Mouse (Mus musculus) adrenal gland (tissue): ENCODE measurements at regions not wholly inside any gene's neighbourhood (a gene's known extent, or its start where the extent isn't known, plus 50 kb on each side); places are given as distances from the start of the nearest gene placed in this dataset.

Experiments used
- intact Hi-C: fragments of 180-260 bp; cut with DNase I; formaldehyde crosslinking; loops from one replicate; pipeline ENCODE4 v1.15.1; 2025

DNA sequence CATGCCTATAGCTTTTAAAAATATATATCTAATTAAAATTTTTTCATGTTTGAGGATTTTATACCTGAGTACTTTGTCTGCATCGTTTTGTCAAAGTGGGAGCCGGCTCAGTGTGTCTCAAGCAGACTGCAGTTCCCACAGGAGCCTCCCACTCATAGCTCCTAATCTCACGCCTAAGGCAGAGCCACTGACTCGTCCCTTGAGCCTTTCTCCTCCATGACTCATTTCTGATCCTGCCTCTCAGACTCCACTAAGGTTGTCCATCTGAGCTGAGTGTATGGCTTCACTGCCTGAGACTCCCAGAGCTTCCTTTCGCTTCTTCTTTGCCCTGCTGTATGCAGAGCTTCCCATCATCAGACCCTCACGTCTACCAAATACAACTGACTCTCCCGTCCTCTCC, 98.8 kb downstream of the Efnb2 start:
- intact Hi-C loops = no loop called here

GRCm38 (mm10) chr8:8558050-8558449, 103.0 kb downstream of the Efnb2 start:
- intact Hi-C loops = no loop called here

DNA sequence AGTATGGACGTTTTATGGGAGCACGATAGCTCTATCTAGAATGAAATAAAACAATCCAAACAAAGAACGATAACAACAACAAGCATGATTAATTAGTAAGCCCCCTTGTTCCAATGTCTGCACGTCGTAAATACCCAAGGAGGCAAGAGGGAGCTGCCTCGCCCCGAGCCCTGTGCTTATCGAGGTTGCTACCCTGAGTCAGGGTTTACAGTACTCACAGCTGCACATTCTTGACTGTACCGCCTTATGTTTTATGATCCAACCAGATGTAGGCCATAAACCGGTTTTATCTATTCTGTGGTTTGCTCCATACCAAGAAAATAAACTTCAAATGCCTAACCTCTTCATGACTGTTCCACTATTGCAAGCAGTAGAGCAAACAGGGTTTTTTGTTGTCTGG, 104.9 kb downstream of the Efnb2 start:
- intact Hi-C loops = no loop called here

DNA sequence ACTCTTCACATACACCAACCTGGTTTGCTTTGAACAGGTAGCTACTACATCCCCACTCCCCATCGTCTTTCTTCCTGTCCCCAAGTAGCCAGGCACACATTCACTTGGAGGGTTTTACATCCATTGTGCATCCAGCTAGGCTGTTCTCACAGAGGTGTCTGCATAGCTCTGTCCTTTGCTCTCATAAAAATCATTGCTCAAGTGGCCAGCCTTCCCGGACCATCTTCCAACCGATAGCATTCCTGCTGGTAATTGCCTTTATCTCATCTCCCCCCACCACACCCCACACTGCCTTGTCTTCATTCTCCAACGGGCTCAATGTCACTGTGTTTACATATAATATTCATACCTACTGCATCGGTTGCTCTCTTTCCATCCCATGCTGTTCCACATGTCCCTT, 106.4 kb downstream of the Efnb2 start:
- intact Hi-C loops = no loop called here

DNA sequence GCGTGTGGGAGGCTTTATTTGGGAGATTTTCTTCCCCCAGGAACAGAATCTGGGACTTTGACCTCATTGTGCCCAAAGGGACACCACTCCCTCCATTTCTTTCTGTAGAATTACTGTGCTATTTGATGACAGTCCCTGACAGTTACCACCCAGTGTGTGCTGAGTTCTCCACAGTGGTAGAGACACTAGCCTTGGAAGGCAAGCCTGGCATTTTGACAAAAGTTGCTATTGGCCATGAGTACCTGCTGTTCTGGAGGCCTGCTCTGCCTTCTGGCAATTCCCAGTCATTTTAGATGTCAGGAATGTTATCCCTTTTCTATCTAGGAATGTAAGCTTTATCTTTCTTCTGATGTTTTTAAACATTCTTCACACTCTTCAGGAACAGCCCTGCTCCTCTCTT, 108.3 kb downstream of the Efnb2 start:
- intact Hi-C loops = no loop called here

- intact Hi-C loops = no loop called here
Observed at GRCm38 (mm10) chr8:8536626-8537025, 124.4 kb downstream of the Efnb2 start.

DNA sequence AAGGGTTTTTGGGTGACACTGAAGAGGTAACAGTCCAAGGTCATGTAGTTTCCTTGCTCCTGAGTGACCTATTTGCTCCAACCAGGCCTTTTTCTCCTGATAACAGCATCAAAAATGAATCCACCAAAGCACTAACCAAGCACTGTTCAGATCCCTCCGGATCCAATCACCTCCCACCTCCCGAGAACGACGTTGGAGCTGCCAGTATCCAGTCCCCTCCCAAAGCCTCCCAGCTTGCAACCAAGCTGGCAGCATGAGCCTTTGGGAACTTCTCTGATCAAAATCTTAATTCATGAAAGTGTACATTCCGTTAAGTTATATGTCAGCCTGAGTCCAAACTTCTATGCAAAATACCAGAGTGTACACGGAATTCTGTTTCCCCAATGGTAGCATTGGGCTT, 126.3 kb downstream of the Efnb2 start:
- intact Hi-C loops = no loop called here

DNA sequence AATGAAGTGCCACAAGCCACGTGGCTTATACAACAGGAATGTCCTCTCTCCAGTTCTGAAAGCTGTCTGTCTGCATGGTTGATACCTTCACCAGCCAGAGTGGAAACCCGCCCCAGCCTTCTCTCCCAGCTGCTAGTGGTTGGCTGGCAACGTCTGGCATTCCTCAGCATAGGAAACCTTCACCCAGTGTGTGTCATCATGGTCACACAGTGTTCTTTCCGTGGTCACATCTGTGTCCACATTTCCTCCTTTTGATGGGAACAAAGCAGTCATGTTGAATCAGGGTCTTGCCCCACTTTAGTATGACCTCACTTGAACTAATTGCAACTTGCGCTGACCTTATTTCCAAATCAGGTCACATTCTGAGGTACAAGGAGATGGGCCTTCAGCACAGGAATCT, 128.1 kb downstream of the Efnb2 start:
- intact Hi-C loops = no loop called here

GRCm38 (mm10) chr8:8530540-8530939, 130.5 kb downstream of the Efnb2 start:
- intact Hi-C loops = no loop called here

GRCm38 (mm10) chr8:8521532-8521931, 139.5 kb downstream of the Efnb2 start:
- intact Hi-C loops = no loop called here

- intact Hi-C loops = no loop called here
Observed at GRCm38 (mm10) chr8:8519772-8520191, 141.3 kb downstream of the Efnb2 start.

DNA sequence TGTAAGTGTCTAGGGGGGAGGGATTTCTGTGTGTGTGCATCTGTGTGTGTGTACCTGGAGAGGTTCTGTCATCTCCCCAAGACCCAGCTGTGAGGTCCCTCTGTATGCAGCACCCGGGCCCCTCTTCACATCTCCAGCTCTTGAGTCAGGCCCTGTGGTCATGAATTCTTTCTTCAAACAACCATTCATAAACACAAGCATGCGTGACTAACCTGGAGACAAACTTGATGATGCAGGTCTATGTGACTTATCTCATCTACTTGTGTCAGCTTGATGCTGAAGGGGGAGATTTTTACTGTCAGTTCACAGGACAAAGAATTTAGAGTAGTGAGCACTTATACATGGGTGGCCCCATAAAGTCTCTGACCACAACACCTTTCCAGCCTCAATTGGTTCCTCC, 143.4 kb downstream of the Efnb2 start:
- intact Hi-C loops = no loop called here

DNA sequence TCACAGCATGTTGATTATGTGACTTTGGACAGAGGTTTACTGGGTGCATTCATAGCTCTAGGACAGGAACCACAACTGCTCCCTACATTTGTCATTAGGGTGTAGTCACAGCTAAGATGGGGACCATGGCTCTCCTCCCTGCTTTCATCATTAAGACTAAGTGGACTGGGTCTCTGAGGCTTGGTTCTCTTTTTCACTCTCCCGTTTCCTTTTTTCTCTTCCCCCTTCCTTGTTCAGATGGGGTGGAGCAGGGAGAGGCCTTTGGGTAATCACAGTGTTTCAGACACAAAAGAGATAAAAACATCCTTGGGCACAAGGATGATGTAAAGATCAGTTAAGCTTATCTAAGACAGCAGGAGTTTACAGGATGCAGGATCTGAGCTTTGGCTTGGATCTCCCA, 144.8 kb downstream of the Efnb2 start:
- intact Hi-C loops = no loop called here

DNA sequence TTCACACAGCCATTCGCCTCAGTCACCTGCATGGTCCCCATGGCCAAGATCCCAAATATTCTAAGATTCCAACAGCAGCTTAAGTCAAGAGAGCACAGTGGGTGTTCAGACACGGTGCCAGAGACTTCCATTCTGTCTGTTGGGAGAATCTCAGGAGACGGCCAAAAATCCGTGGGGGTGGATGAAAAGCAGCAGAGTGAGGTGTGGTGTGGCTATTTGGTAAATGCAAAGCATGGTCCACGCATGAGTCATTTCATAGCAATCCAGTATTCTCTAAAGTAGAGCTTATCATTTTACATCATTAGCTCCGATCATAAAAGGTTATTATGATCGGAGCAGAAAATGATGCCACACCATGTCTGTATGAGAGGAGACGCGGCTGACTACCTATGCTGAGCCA, 161.1 kb downstream of the Efnb2 start:
- intact Hi-C loops = no loop called here

GRCm38 (mm10) chr8:8498753-8499152, 162.3 kb downstream of the Efnb2 start:
- intact Hi-C loops = no loop called here

DNA sequence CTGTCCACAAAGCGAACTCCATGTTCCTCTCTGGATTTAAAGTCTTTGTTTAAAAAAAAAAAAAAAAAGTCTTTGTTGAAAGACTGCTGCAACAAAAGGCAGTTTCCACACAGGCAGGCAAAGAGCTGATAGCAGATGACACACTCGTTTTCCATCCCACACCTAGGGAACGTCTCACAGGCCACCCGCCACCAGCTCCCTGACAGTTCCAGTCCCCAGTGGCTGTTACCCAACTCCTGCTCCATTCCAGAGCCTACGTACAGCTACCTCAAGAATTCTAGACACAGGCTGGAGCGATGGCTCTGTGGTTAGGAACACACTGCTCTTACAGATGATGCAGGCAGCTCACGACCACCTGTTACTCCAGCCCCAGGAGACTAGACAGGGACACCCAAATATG, 165.6 kb downstream of the Efnb2 start:
- intact Hi-C loops = no loop called here

DNA sequence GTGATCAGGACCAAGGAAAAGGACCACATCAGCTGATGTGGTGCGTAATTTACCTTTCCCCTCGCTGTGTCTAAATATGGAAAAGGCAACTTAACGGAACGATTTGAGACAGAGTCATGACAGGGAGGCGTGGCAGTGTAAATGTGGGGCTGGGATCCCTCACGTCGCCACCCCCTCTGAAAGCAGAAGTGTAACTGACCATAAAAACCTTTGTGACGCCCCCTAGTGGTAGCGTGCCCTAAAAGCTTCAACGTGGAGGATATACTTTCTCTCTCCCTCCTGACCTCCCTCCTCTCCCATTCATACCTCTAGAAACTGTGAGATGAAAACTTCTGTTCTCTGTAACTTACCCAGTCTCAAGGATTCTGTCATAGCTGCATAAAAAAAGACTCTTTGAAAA, 166.8 kb downstream of the Efnb2 start:
- intact Hi-C loops = no loop called here

- intact Hi-C loops = no loop called here
Observed at GRCm38 (mm10) chr8:8491908-8492307, 169.1 kb downstream of the Efnb2 start.

DNA sequence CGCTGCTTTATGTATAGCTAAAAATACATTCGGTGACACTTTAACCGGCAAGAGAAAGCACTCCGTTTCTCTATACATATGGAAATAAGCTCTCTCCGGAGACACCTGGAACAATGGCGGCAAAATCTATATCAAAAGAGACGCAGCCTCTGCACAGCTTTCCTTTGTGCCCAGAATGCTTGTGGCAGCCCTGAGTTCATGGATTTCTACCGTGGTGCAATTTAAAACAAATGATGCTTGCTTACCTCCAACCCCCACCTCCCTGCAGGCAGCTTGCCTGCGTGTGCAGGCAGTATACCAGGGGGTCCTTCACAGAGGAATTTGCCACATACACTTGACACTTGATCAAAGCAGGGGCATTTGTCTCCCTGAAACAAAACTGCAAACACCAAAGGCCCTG, 171.3 kb downstream of the Efnb2 start:
- intact Hi-C loops = loop anchor here (10.0 kb wide), 2 partner anchors 115 to 165 kb away; no protein-coding TSS in a partner anchor

- intact Hi-C loops = loop anchor here (10.0 kb wide), 2 partner anchors 116 to 164 kb away; no protein-coding TSS in a partner anchor
Observed at GRCm38 (mm10) chr8:8488695-8489571, 172.1 kb downstream of the Efnb2 start.

- intact Hi-C loops = loop anchor here (10.0 kb wide), 2 partner anchors 117 to 163 kb away; no protein-coding TSS in a partner anchor
Observed at GRCm38 (mm10) chr8:8488191-8488694, 172.8 kb downstream of the Efnb2 start.

DNA sequence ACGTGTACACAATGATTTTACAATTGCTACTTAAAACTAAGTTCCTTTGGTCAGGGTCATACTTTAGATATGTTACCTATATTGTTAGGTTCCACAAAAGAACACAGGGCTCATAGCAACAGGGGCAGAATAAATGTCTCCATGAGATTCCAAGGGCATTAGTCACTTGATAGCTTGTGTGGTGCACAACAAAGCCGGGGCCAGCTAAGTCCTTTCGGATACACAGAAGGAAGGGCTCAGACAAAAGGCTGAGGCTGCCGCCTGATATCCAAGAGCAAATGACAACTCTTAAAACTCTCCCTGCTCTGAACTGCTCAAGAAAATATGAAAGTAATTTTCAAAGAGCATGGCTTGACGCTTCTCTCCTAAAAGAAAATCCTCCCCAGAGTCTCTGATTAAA, 173.3 kb downstream of the Efnb2 start:
- intact Hi-C loops = loop anchor here (10.0 kb wide), 2 partner anchors 117 to 163 kb away; no protein-coding TSS in a partner anchor

- intact Hi-C loops = loop anchor here (10.0 kb wide), 2 partner anchors 118 to 162 kb away; no protein-coding TSS in a partner anchor
Observed at GRCm38 (mm10) chr8:8486866-8487265, 174.2 kb downstream of the Efnb2 start.
